Mouse (Mus musculus): ENCODE results near the gene Trpm8. TPM values are rescaled to one million over a fixed set of nuclear protein-coding genes. Genes with fewer than 3 reads are reported as not detected.

Trpm8 gene
- polyA plus RNA-seq, 1 experiment from 2014 or later = 0.17 TPM

DNA sequence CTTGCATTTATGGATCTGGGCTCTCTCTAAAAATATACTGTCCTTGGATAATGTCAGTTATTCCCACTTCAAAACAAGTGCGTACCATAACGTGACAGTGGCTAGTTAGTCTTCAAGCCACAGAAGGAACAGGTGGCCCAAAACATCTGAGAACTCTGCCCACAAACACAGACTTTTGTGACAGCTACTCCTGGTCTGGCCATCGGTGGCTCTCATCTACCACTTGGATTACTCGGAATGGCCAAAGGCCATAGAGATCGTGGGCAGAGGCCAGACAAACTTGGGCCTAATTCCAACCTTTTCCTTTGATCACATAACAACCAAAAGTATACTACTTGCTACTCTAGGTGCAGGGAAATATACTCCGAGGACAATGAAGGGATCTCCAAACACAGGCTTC, 9.4 kb upstream of the Trpm8 start:
- H3K27ac ChIP-seq = no peak overlapping the region
- no peak overlapping the region for H3K9ac ChIP-seq
- no peaks in the 10 kb centered on the region for H3K9me3 ChIP-seq (ENCODE audit: control insufficient read depth, low read length)
- ATAC-seq (ENCODE audit: low FRiP score) (no peak), DNase-seq (ENCODE audit: low spot score) (no peak)
- no peak overlapping the region for H3K4me3 ChIP-seq (replicated peaks; ENCODE audit: low read length)
- no peak overlapping the region for H3K4me2 ChIP-seq (replicated peaks)
- peaks cover 74% of the 10 kb centered on the region for H3K36me3 ChIP-seq (replicated peaks; ENCODE audit: control insufficient read depth, insufficient read depth)
- WGBS = 86% methylated on average over 6 of the region's 6 CpGs
- H3K4me1 ChIP-seq (replicated peaks; ENCODE audit: control insufficient read depth, insufficient read depth, low read length) = no peaks in the 10 kb centered on the region
- no peaks in the 10 kb centered on the region for H3K27me3 ChIP-seq (ENCODE audit: control insufficient read depth, insufficient read depth, low read length)

DNA sequence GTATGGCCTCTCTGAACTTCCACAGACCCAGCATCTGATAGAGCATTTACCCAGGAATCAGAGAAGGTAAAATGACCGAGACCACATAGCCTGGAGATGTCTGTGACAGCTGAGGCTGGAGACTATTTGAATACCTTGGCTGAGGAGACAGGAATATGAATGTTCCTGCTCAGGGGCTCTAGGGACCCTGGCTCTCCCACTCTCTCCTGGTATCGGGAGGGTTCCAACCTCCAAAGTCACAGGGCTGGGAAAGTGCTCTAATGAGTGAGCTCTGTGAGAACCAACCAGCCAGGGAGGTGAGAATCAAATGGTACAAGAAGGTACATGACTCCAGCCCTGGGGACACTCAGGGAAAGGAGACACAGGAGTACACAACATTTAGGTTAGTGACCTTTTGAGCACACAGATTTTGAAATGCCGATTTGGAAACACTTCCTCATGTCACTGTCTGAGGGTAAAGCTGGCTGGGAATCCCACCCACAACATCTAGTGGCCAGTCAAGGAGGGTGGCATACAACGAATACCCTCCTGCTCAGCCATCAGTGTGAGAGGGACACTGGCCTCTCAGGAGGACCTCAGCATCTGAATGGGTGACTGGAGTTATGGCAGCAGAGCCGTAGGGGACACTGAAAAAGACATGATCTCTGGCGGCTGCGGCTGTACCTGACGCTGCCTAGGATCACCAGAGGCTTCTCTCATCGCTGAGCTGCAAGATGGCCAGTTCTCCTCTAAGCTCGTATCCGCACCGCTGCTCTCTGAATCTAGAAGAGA, 7.7 kb upstream of the Trpm8 start:
- H3K4me1 ChIP-seq (replicated peaks; ENCODE audit: control insufficient read depth, insufficient read depth, low read length) = no peaks in the 10 kb centered on the region
- peaks cover 65% of the 10 kb centered on the region for H3K36me3 ChIP-seq (replicated peaks; ENCODE audit: control insufficient read depth, insufficient read depth)
- DNase-seq (ENCODE audit: low spot score) (no peak), ATAC-seq (ENCODE audit: low FRiP score) (no peak)
- WGBS = 90% methylated on average over 12 of the region's 12 CpGs
- H3K4me3 ChIP-seq (replicated peaks; ENCODE audit: low read length) = no peak overlapping the region
- H3K27me3 ChIP-seq (ENCODE audit: control insufficient read depth, insufficient read depth, low read length) = no peaks in the 10 kb centered on the region
- H3K9me3 ChIP-seq (ENCODE audit: control insufficient read depth, low read length) = no peaks in the 10 kb centered on the region
- no peak overlapping the region for H3K27ac ChIP-seq
- H3K4me2 ChIP-seq (replicated peaks) = no peak overlapping the region
- H3K9ac ChIP-seq = no peak overlapping the region

DNA sequence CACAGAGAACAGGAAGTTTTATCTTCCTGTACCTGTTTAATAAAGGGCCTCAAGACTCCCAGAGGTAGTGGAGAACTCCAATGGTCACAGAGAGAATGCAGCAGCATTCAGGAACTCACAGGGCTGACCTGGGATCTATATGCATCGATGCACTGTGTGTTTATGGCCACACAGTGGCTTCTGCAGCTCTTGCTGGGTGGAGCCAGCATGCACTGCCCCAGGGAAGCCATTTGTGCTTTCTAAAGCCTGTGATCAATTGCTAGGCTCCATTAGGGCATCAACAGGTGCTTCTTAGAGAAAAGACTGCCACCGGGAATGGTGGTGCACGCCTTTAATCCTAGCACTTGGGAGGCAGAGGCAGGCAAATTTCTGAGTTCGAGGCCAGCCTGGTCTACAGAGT, 4.6 kb upstream of the Trpm8 start:
- ATAC-seq (ENCODE audit: low FRiP score) (no peak), DNase-seq (ENCODE audit: low spot score) (no peak)
- no peak overlapping the region for H3K4me2 ChIP-seq (replicated peaks)
- no peaks in the 10 kb centered on the region for H3K9me3 ChIP-seq (ENCODE audit: control insufficient read depth, low read length)
- peaks cover 18% of the 10 kb centered on the region for H3K4me1 ChIP-seq (replicated peaks; ENCODE audit: control insufficient read depth, insufficient read depth, low read length)
- H3K27me3 ChIP-seq (ENCODE audit: control insufficient read depth, insufficient read depth, low read length) = no peaks in the 10 kb centered on the region
- no peak overlapping the region for H3K9ac ChIP-seq
- WGBS = 63% methylated on average over 4 of the region's 4 CpGs
- peaks cover 35% of the 10 kb centered on the region for H3K36me3 ChIP-seq (replicated peaks; ENCODE audit: control insufficient read depth, insufficient read depth)
- no peak overlapping the region for H3K4me3 ChIP-seq (replicated peaks; ENCODE audit: low read length)
- no peak overlapping the region for H3K27ac ChIP-seq

DNA sequence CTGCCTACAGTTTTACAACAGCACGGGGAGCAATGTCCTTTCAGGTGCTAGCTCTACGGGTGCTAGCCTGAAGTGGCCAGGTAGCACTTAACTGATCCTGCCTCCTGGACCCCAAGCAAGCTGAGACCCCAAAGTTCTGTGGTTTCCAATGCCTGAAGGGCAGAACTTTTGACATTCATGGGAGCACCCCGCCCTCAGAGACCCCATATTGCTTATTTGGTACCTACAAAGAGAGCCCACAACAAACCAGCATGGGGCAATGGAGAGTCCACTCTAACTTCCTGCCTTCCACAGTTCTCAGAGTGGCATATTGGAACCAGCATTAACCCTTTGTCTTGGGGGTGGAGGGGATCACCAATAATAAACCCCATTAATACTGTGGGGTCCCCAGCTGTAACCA, 4.1 kb upstream of the Trpm8 start:
- no peak overlapping the region for H3K27ac ChIP-seq
- no peaks in the 10 kb centered on the region for H3K27me3 ChIP-seq (ENCODE audit: control insufficient read depth, insufficient read depth, low read length)
- peaks cover 31% of the 10 kb centered on the region for H3K36me3 ChIP-seq (replicated peaks; ENCODE audit: control insufficient read depth, insufficient read depth)
- no peak overlapping the region for H3K4me2 ChIP-seq (replicated peaks)
- H3K9ac ChIP-seq = no peak overlapping the region
- DNase-seq (ENCODE audit: low spot score) (no peak), ATAC-seq (ENCODE audit: low FRiP score) (no peak)
- H3K4me3 ChIP-seq (replicated peaks; ENCODE audit: low read length) = no peak overlapping the region
- WGBS = 95% methylated on average over 3 of the region's 3 CpGs
- no peaks in the 10 kb centered on the region for H3K9me3 ChIP-seq (ENCODE audit: control insufficient read depth, low read length)
- H3K4me1 ChIP-seq (replicated peaks; ENCODE audit: control insufficient read depth, insufficient read depth, low read length) = peaks cover 20% of the 10 kb centered on the region

DNA sequence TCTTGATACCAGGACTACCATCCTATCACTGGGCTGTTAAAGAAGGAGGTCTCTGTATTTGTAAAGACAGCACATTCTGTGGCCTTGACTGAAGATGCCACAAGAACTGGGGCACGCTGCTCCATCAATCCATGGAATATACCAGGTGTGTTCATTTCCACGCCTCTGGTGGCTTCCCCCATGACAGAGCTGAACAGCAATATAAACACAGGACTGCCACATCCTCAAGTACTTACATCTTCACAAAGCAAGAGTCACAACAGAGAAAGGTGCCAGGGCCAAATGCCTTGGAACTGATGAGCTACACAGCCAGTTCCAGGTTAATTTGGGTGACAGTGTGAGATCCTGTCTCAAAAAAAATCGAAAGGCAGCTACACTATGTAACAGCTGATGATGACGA, 3.6 kb upstream of the Trpm8 start:
- ATAC-seq (ENCODE audit: low FRiP score) (no peak), DNase-seq (ENCODE audit: low spot score) (no peak)

DNA sequence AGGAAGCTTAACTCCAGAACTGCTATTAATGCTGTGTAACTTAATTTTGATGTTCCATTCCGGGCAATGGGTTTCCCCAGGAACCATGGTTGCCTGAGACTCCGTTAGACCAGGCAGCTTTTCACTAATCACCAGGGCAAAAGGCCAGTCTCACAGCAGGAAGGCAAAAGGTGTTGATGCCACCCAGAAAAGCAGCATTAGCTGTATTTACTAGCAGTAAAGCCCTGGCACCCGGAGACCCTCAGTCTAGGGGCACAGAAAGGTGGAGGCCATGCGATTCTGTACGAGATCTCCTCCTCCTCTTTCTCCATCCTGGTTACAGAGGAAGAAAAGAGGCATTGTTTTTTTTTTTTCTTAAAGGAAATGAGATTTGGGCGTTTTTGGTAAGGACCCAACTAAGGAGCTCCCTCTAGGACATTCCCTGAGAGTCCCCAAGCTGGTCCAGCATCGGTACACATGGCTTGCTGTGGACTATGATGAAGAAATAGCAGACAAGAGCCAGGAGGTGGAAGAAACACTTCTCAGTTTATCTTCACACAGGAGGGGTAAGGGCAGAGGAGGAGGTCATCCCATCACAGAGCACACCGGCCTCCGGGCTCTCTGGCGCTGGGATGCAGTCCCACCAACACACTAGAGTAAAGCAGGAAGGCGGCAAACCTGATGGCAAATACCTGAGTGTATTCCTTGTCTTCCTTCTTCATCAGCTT, 2.9 kb upstream of the Trpm8 start:
- no peaks in the 10 kb centered on the region for H3K9me3 ChIP-seq (ENCODE audit: control insufficient read depth, low read length)
- DNase-seq (ENCODE audit: low spot score) = no peak
- no peak overlapping the region for H3K4me2 ChIP-seq (replicated peaks)
- no peak overlapping the region for H3K9ac ChIP-seq
- ATAC-seq (ENCODE audit: low FRiP score) = no peak
- H3K4me1 ChIP-seq (replicated peaks; ENCODE audit: control insufficient read depth, insufficient read depth, low read length) = peaks cover 20% of the 10 kb centered on the region
- H3K27me3 ChIP-seq (ENCODE audit: control insufficient read depth, insufficient read depth, low read length) = no peaks in the 10 kb centered on the region
- no peak overlapping the region for H3K27ac ChIP-seq
- WGBS = 76% methylated on average over 11 of the region's 11 CpGs
- no peak overlapping the region for H3K4me3 ChIP-seq (replicated peaks; ENCODE audit: low read length)
- H3K36me3 ChIP-seq (replicated peaks; ENCODE audit: control insufficient read depth, insufficient read depth) = peaks cover 19% of the 10 kb centered on the region

More for the DNA sequence above, 3.6 kb upstream of the Trpm8 start:
- H3K4me1 ChIP-seq (replicated peaks; ENCODE audit: control insufficient read depth, insufficient read depth, low read length) = peaks cover 20% of the 10 kb centered on the region
- H3K4me3 ChIP-seq (replicated peaks; ENCODE audit: low read length) = no peak overlapping the region
- H3K9ac ChIP-seq = no peak overlapping the region
- no peak overlapping the region for H3K27ac ChIP-seq
- H3K9me3 ChIP-seq (ENCODE audit: control insufficient read depth, low read length) = no peaks in the 10 kb centered on the region
- H3K36me3 ChIP-seq (replicated peaks; ENCODE audit: control insufficient read depth, insufficient read depth) = peaks cover 26% of the 10 kb centered on the region
- no peak overlapping the region for H3K4me2 ChIP-seq (replicated peaks)
- no peaks in the 10 kb centered on the region for H3K27me3 ChIP-seq (ENCODE audit: control insufficient read depth, insufficient read depth, low read length)
- 82% methylated on average over 4 of the region's 4 CpGs for WGBS

DNA sequence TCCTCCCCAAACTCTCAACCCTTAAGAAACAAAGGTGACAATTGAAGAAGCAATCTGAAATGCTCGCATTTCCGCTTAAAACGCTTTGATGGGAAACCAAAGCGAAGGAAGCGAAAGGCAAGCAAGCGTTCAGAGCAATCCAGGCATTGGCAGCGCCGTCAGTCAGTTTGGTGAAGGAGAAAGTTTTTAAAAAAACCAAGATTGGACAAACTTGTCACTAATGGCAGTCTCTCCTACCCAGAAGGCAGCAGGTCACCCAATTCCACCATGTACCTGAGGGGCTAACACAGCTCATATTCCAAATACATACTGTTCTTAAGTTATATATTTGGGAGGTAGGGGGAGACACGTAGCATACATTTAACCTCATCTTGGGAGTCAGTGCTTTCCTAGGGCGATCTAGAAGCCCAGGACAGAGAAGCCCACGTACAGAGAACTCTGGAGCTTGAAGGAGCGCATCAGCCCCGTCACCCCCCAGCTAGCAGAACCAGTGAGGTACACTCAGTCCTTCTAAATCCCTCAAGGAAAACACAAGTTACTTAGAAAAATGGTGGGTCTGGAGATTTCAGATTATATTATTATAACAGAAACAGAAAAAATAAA, 2.3 kb upstream of the Trpm8 start:
- Histone ChIP-seq H3K4me1 (replicated peaks; ENCODE audit: control insufficient read depth, insufficient read depth, low read length) (peaks cover 20% of the 10 kb centered on the region), H3K27me3 (ENCODE audit: control insufficient read depth, insufficient read depth, low read length) (no peaks in the 10 kb centered on the region), H3K9me3 (ENCODE audit: control insufficient read depth, low read length) (no peaks in the 10 kb centered on the region), H3K36me3 (replicated peaks; ENCODE audit: control insufficient read depth, insufficient read depth) (peaks cover 13% of the 10 kb centered on the region), H3K9ac (no peak overlapping the region), H3K27ac (no peak overlapping the region), H3K4me3 (replicated peaks; ENCODE audit: low read length) (no peak overlapping the region), H3K4me2 (replicated peaks) (no peak overlapping the region)
- WGBS = 70% methylated on average over 13 of the region's 13 CpGs
- no peak for DNase-seq (ENCODE audit: low spot score)
- ATAC-seq (ENCODE audit: low FRiP score) = no peak

DNA sequence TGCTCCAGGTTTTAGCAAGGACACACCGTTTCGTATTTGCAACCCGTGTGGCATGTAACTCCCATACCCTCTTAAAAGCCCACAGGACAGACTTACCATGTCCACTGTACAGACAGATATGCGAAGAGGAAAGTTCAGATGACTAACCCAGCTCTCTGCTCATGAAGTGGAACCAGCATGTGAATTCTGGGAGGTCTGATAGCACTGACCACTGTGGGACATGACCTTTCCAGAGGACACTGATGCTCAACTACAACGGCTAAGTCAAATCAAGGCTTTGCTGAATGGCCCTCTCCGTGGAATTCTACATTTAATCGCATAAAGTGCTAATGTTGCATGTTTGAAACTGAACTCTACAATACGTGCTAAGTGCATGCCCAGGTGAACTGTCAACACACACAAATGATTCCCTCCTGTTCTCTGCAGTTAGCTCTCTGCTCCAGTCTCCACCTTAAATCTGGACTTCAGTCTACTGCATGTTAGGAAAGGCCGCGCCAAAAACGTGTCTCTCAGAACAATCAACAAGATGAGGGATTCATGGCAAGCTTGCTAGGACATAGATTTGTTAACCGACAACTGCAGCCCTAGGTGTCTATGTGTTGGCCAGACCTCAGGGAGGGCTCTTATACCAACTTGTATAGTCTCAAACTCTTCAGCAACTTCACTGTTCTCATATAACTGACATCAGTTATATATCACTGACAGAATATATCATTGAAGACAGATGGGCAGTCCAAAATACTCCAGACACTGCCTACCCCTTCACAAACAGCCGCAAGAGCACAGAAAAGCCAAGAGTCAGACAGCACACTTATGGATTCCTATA, 1.6 kb upstream of the Trpm8 start:
- no peak for DNase-seq (ENCODE audit: low spot score)
- H3K9ac ChIP-seq = peak overlapping the region; percentile 64
- H3K4me2 ChIP-seq (replicated peaks) = peak overlapping the region; percentile 52
- peaks cover 13% of the 10 kb centered on the region for H3K36me3 ChIP-seq (replicated peaks; ENCODE audit: control insufficient read depth, insufficient read depth)
- H3K27me3 ChIP-seq (ENCODE audit: control insufficient read depth, insufficient read depth, low read length) = no peaks in the 10 kb centered on the region
- peak overlapping the region; percentile 42 for H3K4me3 ChIP-seq (replicated peaks; ENCODE audit: low read length)
- WGBS = 69% methylated on average over 13 of the region's 13 CpGs
- H3K9me3 ChIP-seq (ENCODE audit: control insufficient read depth, low read length) = no peaks in the 10 kb centered on the region
- no peak overlapping the region for H3K27ac ChIP-seq
- H3K4me1 ChIP-seq (replicated peaks; ENCODE audit: control insufficient read depth, insufficient read depth, low read length) = peaks cover 20% of the 10 kb centered on the region
- ATAC-seq (ENCODE audit: low FRiP score) = no peak
